Mouse (Mus musculus) gastrocnemius, postnatal 10 days (tissue): ENCODE results near the gene Mroh7. TPM values are rescaled to one million over a fixed set of nuclear protein-coding genes. Genes with fewer than 3 reads are reported as not detected.

ENCODE experiments used
- DNase-seq: peaks from one replicate; pipeline ENCODE4 v3.0.0; 2021; ENCODE audit warnings: mixed read lengths
- total RNA-seq, 2 experiments: library from RNA; stranded (reverse); gene quantifications; 2 replicates each; pipeline ENCODE4 v1.2.3; 2021

Gene Mroh7
- total RNA-seq, 2 experiments from 2014 or later = 0.16 to 0.47 TPM

GRCm38 (mm10) chr4:106693841-106694430, 36.8 kb downstream of the Mroh7 start:
- DNase-seq = no peak

DNA sequence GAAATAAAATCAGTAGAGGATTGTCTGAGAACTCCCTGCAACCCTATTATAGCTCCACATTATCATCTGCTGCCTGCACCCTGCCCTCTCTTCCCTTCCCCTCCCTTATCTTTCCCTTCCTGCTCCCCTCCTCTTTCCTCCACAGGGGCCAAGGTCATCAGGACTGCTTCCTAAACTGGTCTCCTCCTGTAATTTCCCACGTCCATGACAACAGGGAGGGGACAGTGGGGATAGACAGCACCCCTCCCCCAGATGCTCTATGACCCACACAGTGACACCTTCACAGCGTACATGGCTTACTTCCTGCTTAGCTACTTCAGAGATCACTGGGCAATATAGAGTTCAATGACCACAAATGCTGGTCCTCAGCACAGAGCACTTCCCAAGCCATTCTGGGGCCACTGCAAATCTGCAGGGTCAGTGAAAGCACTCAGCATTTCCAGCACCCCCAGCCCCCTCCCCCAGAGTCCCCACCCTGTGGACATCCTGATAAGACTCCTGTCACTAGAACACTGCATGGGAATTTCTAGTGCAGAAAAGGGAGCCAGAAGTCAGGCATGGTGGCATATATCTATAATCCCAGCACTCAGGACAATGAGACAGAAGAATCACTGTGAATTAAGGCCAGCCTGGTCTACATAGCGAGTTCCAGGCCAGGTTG, 42.0 kb downstream of the Mroh7 start:
- no peak for DNase-seq

GRCm38 (mm10) chr4:106680955-106681354, 49.8 kb downstream of the Mroh7 start:
- no peak for DNase-seq

DNA sequence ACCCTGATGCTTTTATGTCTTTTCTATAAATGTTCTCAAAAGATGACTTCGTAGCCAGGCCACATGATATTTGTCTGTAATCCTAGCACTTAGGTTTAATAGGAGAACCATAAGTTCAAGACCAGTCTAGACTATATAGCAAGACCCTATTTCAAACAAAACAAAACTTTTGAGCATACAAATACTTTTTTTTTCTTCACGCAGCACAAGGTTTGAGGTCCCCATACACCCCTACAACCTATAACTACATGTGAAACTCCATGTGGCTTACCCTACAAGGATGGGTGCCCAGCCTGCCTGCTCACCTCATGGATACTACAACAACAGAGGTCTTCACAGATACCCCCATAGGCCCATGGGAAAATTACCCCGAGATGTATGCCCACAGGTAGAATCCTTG, 51.6 kb downstream of the Mroh7 start:
- DNase-seq = no peak

GRCm38 (mm10) chr4:106678442-106679118, 52.1 kb downstream of the Mroh7 start, which contains the start of gene Ttc4:
TSS of gene Ttc4 (minus strand) at chr4:106678944.
- peak; percentile 94 for DNase-seq

GRCm38 (mm10) chr4:106676749-106677148, 54.0 kb downstream of the Mroh7 start:
- DNase-seq = no peak

DNA sequence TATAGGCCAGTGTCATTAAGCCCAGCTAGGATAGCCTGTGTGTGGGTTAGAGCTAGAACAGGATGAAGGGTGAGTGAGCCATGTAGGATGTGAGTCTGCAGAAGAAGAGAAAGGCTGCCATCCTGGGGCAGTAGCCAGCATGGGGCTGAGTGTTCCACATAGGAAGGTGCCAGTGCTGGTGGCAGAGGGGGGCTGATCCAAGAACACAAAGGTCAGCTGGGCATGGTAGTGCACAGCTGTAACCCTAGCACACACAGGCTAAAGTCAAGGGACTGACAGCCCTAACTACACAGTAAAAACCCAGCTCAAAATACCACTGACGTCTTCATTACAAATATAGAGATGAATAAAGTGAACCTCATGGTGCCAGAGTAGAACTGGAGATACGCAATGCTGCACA, 64.2 kb downstream of the Mroh7 start:
- peak; percentile 30 for DNase-seq

DNA sequence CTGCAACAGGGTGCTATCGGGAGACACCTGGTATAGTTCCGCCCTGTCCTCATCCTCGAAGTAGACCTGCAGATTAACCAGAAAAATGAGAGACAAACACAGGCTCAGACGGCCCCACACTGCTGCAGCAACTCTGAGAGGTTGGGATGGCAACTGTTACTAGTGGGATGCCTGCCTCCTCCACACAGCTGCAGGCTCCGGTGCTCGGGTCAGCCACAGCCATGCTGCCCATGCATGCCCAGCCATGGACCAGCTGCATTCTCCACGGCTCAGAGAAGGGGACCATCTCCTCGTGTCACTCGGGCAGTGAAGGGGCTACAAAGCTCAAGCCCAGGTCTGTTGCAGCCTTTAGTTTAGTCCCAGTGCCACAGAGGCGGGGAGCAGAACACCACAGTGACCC, 65.1 kb downstream of the Mroh7 start:
- DNase-seq = no peak

- no peak for DNase-seq
These were observed 65.5 kb downstream of the Mroh7 start for GRCm38 (mm10) chr4:106665269-106665668.

GRCm38 (mm10) chr4:106664697-106665096, 66.0 kb downstream of the Mroh7 start:
- no peak for DNase-seq

GRCm38 (mm10) chr4:106663956-106664470, 66.7 kb downstream of the Mroh7 start:
- no peak for DNase-seq

DNA sequence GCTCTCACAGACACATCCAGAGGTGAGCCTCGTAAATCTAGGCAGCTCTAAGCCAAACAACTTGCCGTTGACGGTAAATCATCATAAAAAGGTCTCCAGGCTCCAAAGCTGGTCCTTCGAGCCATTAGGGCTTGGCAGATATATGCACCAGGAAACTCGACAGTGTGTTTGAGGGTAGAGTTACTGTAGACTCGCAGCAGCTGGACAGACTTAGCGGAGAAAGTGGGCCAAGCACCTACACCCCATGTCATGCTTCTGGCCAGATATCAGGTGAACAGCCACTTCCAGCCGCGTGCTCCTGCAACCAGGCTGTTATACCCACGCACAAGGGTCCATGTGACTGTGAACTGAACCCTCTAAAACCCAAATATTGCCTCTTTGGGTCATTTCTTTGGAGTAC, 75.0 kb downstream of the Mroh7 start:
- no peak for DNase-seq

GRCm38 (mm10) chr4:106653051-106653450, 77.7 kb downstream of the Mroh7 start:
- DNase-seq = no peak

GRCm38 (mm10) chr4:106652546-106652945, 78.2 kb downstream of the Mroh7 start:
- DNase-seq = no peak

DNA sequence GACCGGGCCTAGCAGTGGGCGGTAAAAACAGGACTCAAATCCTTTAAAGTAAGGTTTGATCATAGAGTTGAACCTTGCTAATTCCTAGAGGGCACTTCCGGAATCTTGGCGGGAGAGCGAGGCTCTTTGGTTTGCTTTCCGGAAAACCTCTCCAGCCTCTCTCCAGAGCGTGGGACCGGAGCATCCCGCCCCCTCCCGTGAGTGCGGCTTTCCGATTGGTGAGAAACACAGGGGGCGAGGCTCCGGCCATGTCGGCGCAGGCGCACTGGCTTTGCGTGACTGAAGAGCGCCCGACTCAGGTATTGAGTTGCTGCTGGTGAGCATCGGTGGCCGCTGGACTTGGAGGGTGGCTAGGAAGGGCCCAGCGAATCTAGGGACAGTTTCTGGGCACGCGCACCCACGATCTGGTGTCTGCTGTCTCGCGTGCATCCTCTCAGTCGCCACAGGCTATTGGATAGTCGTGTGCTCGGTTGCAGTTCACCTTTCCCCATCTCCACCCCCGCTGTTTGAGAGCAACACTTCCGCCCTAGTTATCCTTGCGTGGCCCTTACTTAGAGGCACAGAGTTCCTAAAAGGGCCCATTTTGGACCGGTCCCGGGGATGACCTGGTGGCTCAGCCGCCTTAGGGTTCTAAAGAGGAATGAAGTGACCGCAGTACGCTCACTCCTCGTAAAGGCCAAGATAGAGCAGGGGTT, 79.7 kb downstream of the Mroh7 start, which contains the start of gene Pars2:
Gene Pars2 (plus strand): TSS at position 237 of the 695 bp plus-strand sequence.
- peak; percentile 96 for DNase-seq

- DNase-seq = no peak
These were observed 83.6 kb downstream of the Mroh7 start for GRCm38 (mm10) chr4:106647137-106647536.

- DNase-seq = no peak
These were observed 84.9 kb downstream of the Mroh7 start for GRCm38 (mm10) chr4:106645797-106646196.

GRCm38 (mm10) chr4:106644218-106644610, 86.5 kb downstream of the Mroh7 start:
- DNase-seq = no peak

DNA sequence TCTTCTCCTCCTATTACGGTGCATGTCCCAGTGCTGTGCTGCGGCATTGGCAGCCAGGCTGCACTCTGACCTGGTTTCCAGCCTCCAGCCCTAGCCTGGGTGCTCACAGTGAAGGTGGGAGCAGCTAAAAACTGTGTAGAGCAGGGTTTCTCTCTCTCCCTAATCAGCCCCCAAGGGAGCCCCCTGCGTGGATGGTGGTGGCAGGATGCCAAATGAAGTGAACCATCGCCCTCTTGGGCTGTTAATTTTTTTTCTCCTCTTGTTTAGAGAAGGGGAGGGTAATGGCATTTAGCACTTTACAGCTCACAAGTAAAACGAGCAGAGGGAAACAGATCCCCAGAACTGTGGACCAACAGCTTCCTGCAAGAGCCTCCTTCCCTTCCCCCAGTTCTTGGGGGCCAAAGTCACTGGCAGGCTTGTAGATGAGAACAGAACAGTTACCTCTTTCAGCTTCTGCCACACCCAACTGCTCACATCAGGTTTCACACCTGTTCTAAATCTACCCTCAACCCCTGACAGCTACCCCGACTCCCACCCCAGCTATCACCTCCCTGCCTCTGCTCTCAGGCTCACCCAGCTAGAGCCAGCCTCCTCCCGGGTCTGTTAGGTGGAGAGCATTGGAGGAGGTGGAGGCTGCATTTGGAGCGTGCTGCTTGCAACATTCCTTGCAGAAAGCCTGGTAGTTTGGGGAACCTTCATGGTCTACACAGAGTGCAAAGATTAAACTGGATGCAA, 87.1 kb downstream of the Mroh7 start:
- no peak for DNase-seq

DNA sequence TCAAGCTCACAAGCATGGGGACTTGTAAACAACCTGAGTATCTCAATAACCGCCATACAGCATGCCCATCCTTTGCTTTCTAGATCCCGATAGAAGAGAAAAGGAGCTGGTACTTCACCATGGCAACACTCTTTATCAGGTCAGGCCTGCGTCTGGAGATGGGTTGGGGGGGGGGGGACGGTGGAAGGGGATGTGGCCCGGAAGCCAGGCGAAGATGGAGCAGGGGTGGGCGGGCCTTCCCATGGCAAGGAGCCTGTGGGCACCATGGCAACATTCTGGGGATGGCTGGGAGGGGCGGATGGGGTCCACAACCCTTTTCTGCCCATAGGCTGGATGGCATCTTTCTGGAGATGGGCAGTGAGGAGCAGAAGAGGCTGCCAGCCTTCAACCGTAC, 96.6 kb downstream of the Mroh7 start:
- no peak for DNase-seq

GRCm38 (mm10) chr4:106633281-106634085, 97.2 kb downstream of the Mroh7 start:
- DNase-seq = no peak
